Mouse (Mus musculus) liver, embryonic 11.5 days (tissue): Measurements from ENCODE around the gene Cuta. TPM values are rescaled to one million over a fixed set of nuclear protein-coding genes. Genes with fewer than 3 reads are reported as not detected.
"Not testable (repeated sequence)": the region's sequence is repeated elsewhere in the genome, so short reads cannot be mapped to it uniquely, and the experiment has no call there.

ENCODE experiments used
- ATAC-seq: fragments of 200-750 bp; cut with Nextera tagmentation; replicated peaks from 2 replicates; pipeline ENCODE4 v1.8.0; 2017; ENCODE audit warnings: moderate number of reproducible peaks, mild to moderate bottlenecking, moderate TSS enrichment, moderate library complexity; ENCODE audit not compliant: low FRiP score
- DNase-seq: peaks from one replicate; pipeline ENCODE4 v3.0.0-alpha.2; 2017; ENCODE audit warnings: low spot score
- H3K27ac ChIP-seq: fragments of 300-500 bp; sonication (generic); 2 replicates; pipeline ENCODE4 v1.5.1; 2014; ENCODE audit warnings: mild to moderate bottlenecking, low read depth, low read length, control low read depth
- H3K27me3 ChIP-seq: fragments of 300-500 bp; sonication (generic); replicated peaks from 2 replicates; pipeline ENCODE4 v1.6.1; 2014; ENCODE audit warnings: low read length, mixed read lengths; ENCODE audit not compliant: control insufficient read depth, insufficient read depth
- H3K36me3 ChIP-seq: fragments of 300-500 bp; sonication (generic); 2 replicates; pipeline ENCODE4 v1.6.1; 2014; ENCODE audit warnings: mild to moderate bottlenecking, low read length, moderate library complexity, mixed read lengths; ENCODE audit not compliant: control insufficient read depth, insufficient read depth
- H3K4me1 ChIP-seq: fragments of 300-500 bp; sonication (generic); replicated peaks from 2 replicates; pipeline ENCODE4 v1.6.1; 2014; ENCODE audit warnings: low read length, mixed read lengths; ENCODE audit not compliant: control insufficient read depth, insufficient read depth
- H3K4me2 ChIP-seq: fragments of 300-500 bp; sonication (generic); 2 replicates; pipeline ENCODE4 v1.6.1; 2014; ENCODE audit warnings: mild to moderate bottlenecking, control low read depth, moderate library complexity
- H3K4me3 ChIP-seq: fragments of 300-500 bp; sonication (generic); 2 replicates; pipeline ENCODE4 v1.5.1; 2014; ENCODE audit warnings: low read depth, low read length, control low read depth
- H3K9ac ChIP-seq: fragments of 300-500 bp; sonication (generic); 2 replicates; pipeline ENCODE4 v1.6.1; 2014; ENCODE audit warnings: low read depth, low read length, control low read depth
- H3K9me3 ChIP-seq: fragments of 300-500 bp; sonication (generic); 2 replicates; pipeline ENCODE4 v1.6.1; 2016; ENCODE audit warnings: low read length, inconsistent platforms, mixed read lengths; ENCODE audit not compliant: control insufficient read depth
- WGBS: fragments of 180-500 bp; shearing (Covaris S2); extraction: QIAGEN DNeasy Blood & Tissue Kit; methylation state at CpG from one replicate; pipeline ENCODE4 v1.1.7; 2014; 5-methylcytosine and 5-hydroxymethylcytosine counted together
- polyA plus RNA-seq: library from polyadenylated mRNA; unstranded; fragments of >200 nt; fragmentation: Nextera tagmentation; extraction: Ambion mirVana; gene quantifications from 2 replicates; pipeline ENCODE4 v1.2.1, GENCODE M21; 2014

The Cuta gene
- polyA plus RNA-seq, 1 experiment from 2014 or later: 171 TPM

DNA sequence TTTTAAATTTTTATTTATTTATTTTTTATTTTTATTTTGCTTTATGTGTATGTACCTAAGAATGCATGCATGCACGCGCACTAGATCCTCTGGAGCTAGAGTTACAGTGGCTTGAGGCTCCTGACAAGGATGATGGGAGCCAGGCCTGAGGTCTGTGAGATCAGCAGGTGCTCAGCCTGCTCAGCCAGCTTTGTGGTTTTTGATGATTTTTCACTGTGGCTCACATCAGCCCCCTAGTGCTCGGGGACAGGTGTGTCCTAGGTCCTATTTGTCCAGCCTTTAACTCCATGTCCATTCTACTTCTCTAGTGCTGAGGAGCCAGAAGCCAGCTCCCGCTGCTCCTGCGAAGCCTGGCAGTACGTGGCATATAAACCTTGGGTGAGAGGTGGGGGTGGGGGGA, 17.0 kb downstream of the Cuta start:
- H3K27me3 ChIP-seq, H3K27ac ChIP-seq, H3K9ac ChIP-seq, H3K9me3 ChIP-seq, ATAC-seq, H3K4me3 ChIP-seq, H3K4me2 ChIP-seq, DNase-seq: not testable (repeated sequence)
- Histone ChIP-seq H3K4me1 (peaks cover 15% of the 10 kb centered on the region), H3K36me3 (peaks cover 13% of the 10 kb centered on the region; the same call in 1 of the 2 replicates)
- WGBS: 95% methylated on average over 5 of the region's 6 CpGs

- H3K36me3 ChIP-seq, H3K4me3 ChIP-seq, ATAC-seq, DNase-seq, H3K9ac ChIP-seq, H3K27ac ChIP-seq, H3K9me3 ChIP-seq, H3K27me3 ChIP-seq: not testable (repeated sequence)
- 65% methylated on average over 2 of the region's 2 CpGs for WGBS
- Histone ChIP-seq H3K4me1 (peaks cover 15% of the 10 kb centered on the region), H3K4me2 (0 out of 2 replicates have a peak overlapping the region, but pooled peaks have one; percentile 2)
Observed at GRCm38 (mm10) chr17:26919516-26919915, 19.9 kb downstream of the Cuta start.

GRCm38 (mm10) chr17:26918343-26918742, 21.0 kb downstream of the Cuta start:
- WGBS: 79% methylated on average over 2 of the region's 2 CpGs
- Histone ChIP-seq H3K36me3 (0 out of 2 replicates have a peak, but pooled peaks cover 5% of the 10 kb centered on the region), H3K4me3 (peak overlapping the region; percentile 77), H3K27me3 (no peaks in the 10 kb centered on the region), H3K4me2 (peak overlapping the region; percentile 75), H3K9me3 (no peaks in the 10 kb centered on the region), H3K4me1 (peaks cover 15% of the 10 kb centered on the region), H3K27ac (no peak overlapping the region), H3K9ac (peak overlapping the region; percentile 56)
- DNase-seq (no peak), ATAC-seq (no peak)

GRCm38 (mm10) chr17:26917560-26917959, 21.8 kb downstream of the Cuta start:
- not testable (repeated sequence) for DNase-seq, ATAC-seq, H3K9me3 ChIP-seq, H3K36me3 ChIP-seq, H3K27me3 ChIP-seq
- Histone ChIP-seq H3K4me3 (peak overlapping the region; percentile 77), H3K9ac (peak overlapping the region; percentile 83), H3K4me2 (peak overlapping the region; percentile 75), H3K27ac (peak overlapping the region; percentile 68; the same call in 1 of the 2 replicates), H3K4me1 (peaks cover 15% of the 10 kb centered on the region)
- 0% methylated on average over 12 of the region's 12 CpGs for WGBS

GRCm38 (mm10) chr17:26916711-26917482, 22.5 kb downstream of the Cuta start, which contains the start of gene Kifc5b:
Gene Kifc5b (plus strand): TSS chr17:26917091.
- Histone ChIP-seq H3K4me2 (peak within 1 kb of the TSS; percentile 75), H3K9ac (peak within 1 kb of the TSS; percentile 83), H3K27me3 (no peaks in the 10 kb centered on the region), H3K9me3 (no peaks in the 10 kb centered on the region), H3K4me3 (peak within 1 kb of the TSS; percentile 77), H3K4me1 (peaks cover 15% of the 10 kb centered on the region), H3K36me3 (0 out of 2 replicates have a peak, but pooled peaks cover 5% of the 10 kb centered on the region), H3K27ac (peak within 1 kb of the TSS; percentile 68)
- DNase-seq (peak; percentile 100), ATAC-seq (peak; percentile 98)
- under 1% methylated on average over 72 of the region's 72 CpGs for WGBS

- Histone ChIP-seq H3K4me2 (no peak overlapping the region), H3K27me3 (no peaks in the 10 kb centered on the region), H3K9ac (no peak overlapping the region), H3K9me3 (no peaks in the 10 kb centered on the region), H3K4me1 (peaks cover 14% of the 10 kb centered on the region), H3K27ac (no peak overlapping the region), H3K36me3 (no peaks in the 10 kb centered on the region), H3K4me3 (no peak overlapping the region)
- WGBS: 45% methylated on average over 1 of the region's 1 CpGs
- ATAC-seq (no peak), DNase-seq (no peak)
Observed at GRCm38 (mm10) chr17:26915248-26915647, 24.1 kb downstream of the Cuta start.

GRCm38 (mm10) chr17:26907506-26907905, 31.9 kb downstream of the Cuta start:
- not testable (repeated sequence) for H3K9me3 ChIP-seq, H3K27ac ChIP-seq, H3K4me1 ChIP-seq, DNase-seq, ATAC-seq, H3K4me3 ChIP-seq, H3K4me2 ChIP-seq, H3K36me3 ChIP-seq, H3K27me3 ChIP-seq, H3K9ac ChIP-seq
- WGBS: 88% methylated on average over 14 of the region's 15 CpGs

- Histone ChIP-seq H3K4me1 (no peaks in the 10 kb centered on the region), H3K9ac (no peak overlapping the region)
- WGBS: 51% methylated on average over 5 of the region's 5 CpGs
Observed at GRCm38 (mm10) chr17:26904320-26904719, 35.0 kb downstream of the Cuta start.

DNA sequence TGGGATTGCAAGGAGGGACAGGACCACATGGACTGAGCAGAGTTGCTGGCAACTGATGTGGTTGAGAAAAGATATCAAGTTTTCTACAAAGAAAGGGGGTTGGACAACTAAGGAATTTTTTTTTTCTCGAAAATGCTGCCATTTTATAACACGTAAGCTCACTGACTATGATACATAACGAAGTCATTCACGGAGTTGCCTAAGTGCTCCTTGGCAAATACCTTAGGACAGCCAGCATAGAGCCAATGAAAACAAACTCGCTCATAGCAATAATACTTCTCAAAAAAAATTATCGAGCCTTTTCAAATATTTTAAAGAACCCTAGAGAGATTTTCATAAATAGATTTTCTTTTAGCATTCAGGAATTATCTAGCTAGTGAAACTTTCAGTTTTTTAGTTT, 38.5 kb downstream of the Cuta start:
- Histone ChIP-seq H3K4me2 (no peak overlapping the region), H3K4me1 (no peaks in the 10 kb centered on the region), H3K4me3 (no peak overlapping the region), H3K9ac (no peak overlapping the region), H3K27me3 (peaks cover 4% of the 10 kb centered on the region; the same call in 1 of the 2 replicates), H3K36me3 (no peaks in the 10 kb centered on the region), H3K27ac (no peak overlapping the region), H3K9me3 (no peaks in the 10 kb centered on the region)
- ATAC-seq: no peak
- no peak for DNase-seq
- 71% methylated on average over 6 of the region's 6 CpGs for WGBS

More at GRCm38 (mm10) chr17:26904320-26904719, 35.0 kb downstream of the Cuta start:
- H3K27me3 ChIP-seq: no peaks in the 10 kb centered on the region
- no peak overlapping the region for H3K4me3 ChIP-seq
- no peaks in the 10 kb centered on the region for H3K9me3 ChIP-seq
- no peak overlapping the region for H3K4me2 ChIP-seq
- H3K36me3 ChIP-seq: no peaks in the 10 kb centered on the region
- H3K27ac ChIP-seq: no peak overlapping the region
- DNase-seq (no peak), ATAC-seq (no peak)
